Comparison of ENCODE assay signal across 2 mouse cellular contexts in the genomic region with DNA sequence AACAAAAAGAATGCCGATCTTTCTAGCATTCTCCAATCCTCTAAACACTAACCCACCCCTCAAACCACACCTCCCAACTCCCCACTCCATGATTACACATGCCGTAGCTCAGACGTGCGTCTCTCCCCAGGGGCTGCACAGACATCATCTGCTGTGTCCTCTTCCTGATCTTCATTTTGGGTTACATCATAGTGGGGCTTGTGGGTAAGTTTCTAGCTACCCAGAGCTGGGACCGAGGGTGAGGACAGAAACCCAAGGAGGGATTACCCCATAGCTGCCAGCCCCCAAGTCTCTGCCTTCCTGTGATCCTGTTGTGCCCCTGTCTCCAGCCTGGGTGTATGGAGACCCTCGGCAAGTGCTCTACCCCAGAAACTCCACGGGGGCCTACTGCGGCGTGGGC.
TF ChIP-seq lines count a peak whose summit lies in the region.

No protein-coding gene starts in this region.

TF ChIP-seq in ES-E14, 5 proteins besides CTCF, POLR2A, EP300 and RAD21:
- no peak for TF ChIP-seq CHD2 (IDR thresholded peaks at IDR 0.05; ENCODE audit: low read depth, low read length)
- no peak for TF ChIP-seq ZNF384 (IDR thresholded peaks at IDR 0.05; ENCODE audit: low read depth, low read length)
- TF ChIP-seq ZC3H11A (IDR thresholded peaks at IDR 0.05; ENCODE audit: borderline replicate concordance, low read depth, low read length), result no peak
- no peak for TF ChIP-seq HCFC1 (IDR thresholded peaks at IDR 0.05; ENCODE audit: borderline replicate concordance, insufficient read depth, low read length)
- no peak for TF ChIP-seq MAFK (IDR thresholded peaks at IDR 0.05; ENCODE audit: insufficient read depth, low read depth, low read length)

TF ChIP-seq in myocyte, 11 proteins besides CTCF, POLR2A, EP300 and RAD21:
- TF ChIP-seq SRF (IDR thresholded peaks at IDR 0.05; ENCODE audit: control insufficient read depth, insufficient read length, low read depth), result no peak
- no peak for TF ChIP-seq REST (IDR thresholded peaks at IDR 0.05; ENCODE audit: insufficient read depth, insufficient read length)
- no peak for TF ChIP-seq POLR2AphosphoS2 (IDR thresholded peaks at IDR 0.05; ENCODE audit: insufficient read length, low read depth)
- TF ChIP-seq MYOD1 (IDR thresholded peaks at IDR 0.05; ENCODE audit: control insufficient read depth in 1 of 3, insufficient read length in 2 of 3, low read depth in 2 of 3), result no peak
- no peak for TF ChIP-seq USF1 (IDR thresholded peaks at IDR 0.05; ENCODE audit: low read depth)
- no peak for TF ChIP-seq TCF12 (IDR thresholded peaks at IDR 0.05; ENCODE audit: insufficient read depth, poor library complexity, severe bottlenecking)
- TF ChIP-seq TCF3 (IDR thresholded peaks at IDR 0.05; ENCODE audit: insufficient read length, low read depth), result no peak
- TF ChIP-seq MYOG (IDR thresholded peaks at IDR 0.05; ENCODE audit: control insufficient read depth in 1 of 3, insufficient read depth in 1 of 3, insufficient read length in 2 of 3, low read depth in 2 of 3), result no peak
- no peak for TF ChIP-seq CEBPB (IDR thresholded peaks at IDR 0.05; ENCODE audit: insufficient read depth, poor library complexity, severe bottlenecking)
- no peak for TF ChIP-seq MAX (IDR thresholded peaks at IDR 0.05; ENCODE audit: low read depth)
- TF ChIP-seq E2F4 (IDR thresholded peaks at IDR 0.05; ENCODE audit: insufficient read depth), result no peak
